Mouse (Mus musculus) MEL (cell line): ENCODE measurements at regions not wholly inside any gene's neighbourhood (a gene's known extent, or its start where the extent isn't known, plus 50 kb on each side); places are given as distances from the start of the nearest gene placed in this dataset.

Source experiments
- DNase-seq: peaks from one replicate; pipeline ENCODE4 v3.0.0; 2011; ENCODE audit warnings: low read depth, low spot score
- H3K27ac ChIP-seq: 2 replicates; pipeline ENCODE4 v1.5.1; 2012; ENCODE audit warnings: low read depth, mild to moderate bottlenecking, control low read depth, low read length, moderate library complexity; ENCODE audit not compliant: control insufficient read depth
- H3K27me3 ChIP-seq, 2 experiments: fragments of 150-350 bp in 1 of 2; sonication (generic) in 1 of 2; 2 replicates each; pipeline ENCODE4 v1.6.1; 2012; ENCODE audit warnings: low read length in 2 of 2, mild to moderate bottlenecking in 2 of 2, improper control_type of control experiment in 1 of 2, moderate library complexity in 1 of 2; ENCODE audit not compliant: insufficient read depth in 2 of 2, control insufficient read depth in 1 of 2
- H3K36me3 ChIP-seq, 2 experiments: 2 replicates each; pipeline ENCODE4 v1.6.1; 2012 to 2014; ENCODE audit warnings: low read length in 2 of 2, improper control_type of control experiment in 1 of 2, inconsistent platforms in 1 of 2, mild to moderate bottlenecking in 1 of 2; ENCODE audit not compliant: insufficient read depth in 2 of 2, control insufficient read depth in 1 of 2
- H3K4me1 ChIP-seq, 2 experiments: fragments of 150-350 bp in 1 of 2; sonication (generic) in 1 of 2; 2 replicates each; pipeline ENCODE4 v1.6.1; 2012; ENCODE audit warnings: low read length in 2 of 2, improper control_type of control experiment in 1 of 2, mild to moderate bottlenecking in 1 of 2; ENCODE audit not compliant: insufficient read depth in 2 of 2, control insufficient read depth in 1 of 2
- H3K4me3 ChIP-seq, 2 experiments: fragments of 150-350 bp in 1 of 2; sonication (generic) in 1 of 2; 2 replicates each; pipeline ENCODE4 v1.5.1; 2012; ENCODE audit warnings: low read depth in 2 of 2, low read length in 2 of 2, mild to moderate bottlenecking in 2 of 2, moderate library complexity in 2 of 2, control low read depth in 1 of 2, improper control_type of control experiment in 1 of 2; ENCODE audit not compliant: control insufficient read depth in 1 of 2, insufficient read depth in 1 of 2
- H3K79me2 ChIP-seq: 2 replicates; pipeline ENCODE4 v1.6.1; 2012; ENCODE audit warnings: mild to moderate bottlenecking, low read length, moderate library complexity; ENCODE audit not compliant: control insufficient read depth, poor library complexity, insufficient read depth
- H3K9ac ChIP-seq: 2 replicates; pipeline ENCODE4 v1.6.1; 2012; ENCODE audit warnings: low read depth, mild to moderate bottlenecking, control low read depth, low read length, moderate library complexity; ENCODE audit not compliant: control insufficient read depth, poor library complexity, severe bottlenecking
- H3K9me3 ChIP-seq: fragments of 150-350 bp; sonication (generic); replicated peaks from 2 replicates; pipeline ENCODE4 v1.6.1; 2012; ENCODE audit warnings: mild to moderate bottlenecking, low read length, improper control_type of control experiment, moderate library complexity; ENCODE audit not compliant: insufficient read depth
- BHLHE40 ChIP-seq: IDR thresholded peaks from 2 replicates; pipeline ENCODE4 v1.6.1; 2012; ENCODE audit warnings: low read depth, mild to moderate bottlenecking, inconsistent platforms, low read length, improper control_type of control experiment, borderline replicate concordance
- E2F4 ChIP-seq: IDR thresholded peaks from 2 replicates; pipeline ENCODE4 v1.6.1; 2011; ENCODE audit warnings: low read depth, low read length, improper control_type of control experiment, borderline replicate concordance
- ELF1 ChIP-seq: IDR thresholded peaks from 2 replicates; pipeline ENCODE4 v1.6.1; 2014; ENCODE audit warnings: low read depth, mild to moderate bottlenecking, inconsistent platforms, low read length, improper control_type of control experiment, moderate library complexity
- GATA1 ChIP-seq: IDR thresholded peaks from 2 replicates; pipeline ENCODE4 v1.6.1; 2011; ENCODE audit warnings: low read depth, low read length, improper control_type of control experiment
- HCFC1 ChIP-seq: IDR thresholded peaks from 2 replicates; pipeline ENCODE4 v1.6.1; 2012; ENCODE audit warnings: low read depth, mild to moderate bottlenecking, inconsistent platforms, low read length, improper control_type of control experiment, moderate library complexity
- JUND ChIP-seq: IDR thresholded peaks from 2 replicates; pipeline ENCODE4 v1.6.1; 2011; ENCODE audit warnings: low read depth, mild to moderate bottlenecking, improper control_type of control experiment, low read length
- KAT2A ChIP-seq: conservative IDR thresholded peaks from 2 replicates; pipeline ENCODE4 v1.6.1; 2012; ENCODE audit warnings: low read depth, low read length, improper control_type of control experiment, inconsistent platforms
- MAFK ChIP-seq: IDR thresholded peaks from 2 replicates; pipeline ENCODE4 v1.6.1; 2011; ENCODE audit warnings: low read depth, mild to moderate bottlenecking, low read length, improper control_type of control experiment, borderline replicate concordance
- MAZ ChIP-seq: IDR thresholded peaks from 2 replicates; pipeline ENCODE4 v1.6.1; 2012; ENCODE audit warnings: low read depth, mild to moderate bottlenecking, inconsistent platforms, low read length, improper control_type of control experiment
- MXI1 ChIP-seq: IDR thresholded peaks from 2 replicates; pipeline ENCODE4 v1.6.1; 2011; ENCODE audit warnings: mild to moderate bottlenecking, low read depth, low read length, improper control_type of control experiment
- MYC ChIP-seq: IDR thresholded peaks from 2 replicates; pipeline ENCODE4 v1.6.1; 2011; ENCODE audit warnings: low read depth, mild to moderate bottlenecking, low read length, improper control_type of control experiment, moderate library complexity
- NELFE ChIP-seq: IDR thresholded peaks from 2 replicates; pipeline ENCODE4 v1.6.1; 2011; ENCODE audit warnings: low read depth, low read length, improper control_type of control experiment
- NRF1 ChIP-seq: IDR thresholded peaks from 2 replicates; pipeline ENCODE4 v1.6.1; 2014; ENCODE audit warnings: low read depth, mild to moderate bottlenecking, inconsistent platforms, low read length, improper control_type of control experiment, moderate library complexity; ENCODE audit not compliant: poor library complexity, insufficient read depth, severe bottlenecking
- POLR2A ChIP-seq, 2 experiments: IDR thresholded peaks; 2 replicates each; pipeline ENCODE4 v1.6.1; 2011 to 2012; ENCODE audit warnings: low read length in 2 of 2, mild to moderate bottlenecking in 2 of 2, control low read depth in 1 of 2, improper control_type of control experiment in 1 of 2, low read depth in 1 of 2, moderate library complexity in 1 of 2; ENCODE audit not compliant: control insufficient read depth in 1 of 2, insufficient read depth in 1 of 2, poor library complexity in 1 of 2
- POLR2AphosphoS2 ChIP-seq: IDR thresholded peaks from 2 replicates; pipeline ENCODE4 v1.6.1; 2011; ENCODE audit warnings: low read length, improper control_type of control experiment
- POLR2AphosphoS5 ChIP-seq: IDR thresholded peaks from 2 replicates; pipeline ENCODE4 v1.6.1; 2012; ENCODE audit warnings: low read depth, borderline replicate concordance, mild to moderate bottlenecking, inconsistent platforms, low read length, moderate library complexity, mixed read lengths
- RAD21 ChIP-seq: IDR thresholded peaks from 2 replicates; pipeline ENCODE4 v1.6.1; 2011; ENCODE audit warnings: mild to moderate bottlenecking, low read depth, low read length, improper control_type of control experiment
- RCOR1 ChIP-seq: IDR thresholded peaks from 2 replicates; pipeline ENCODE4 v1.6.1; 2012; ENCODE audit warnings: low read depth, mild to moderate bottlenecking, inconsistent platforms, low read length, improper control_type of control experiment
- SIN3A ChIP-seq: IDR thresholded peaks from 2 replicates; pipeline ENCODE4 v1.6.1; 2012; ENCODE audit warnings: low read length, improper control_type of control experiment, inconsistent platforms
- TBP ChIP-seq: IDR thresholded peaks from 2 replicates; pipeline ENCODE4 v1.8.0; 2011; ENCODE audit warnings: low read depth, low read length, improper control_type of control experiment
- USF1 ChIP-seq: IDR thresholded peaks from 2 replicates; pipeline ENCODE4 v1.6.1; 2014; ENCODE audit warnings: low read depth, mild to moderate bottlenecking, inconsistent platforms, low read length, improper control_type of control experiment, moderate library complexity
- ZKSCAN1 ChIP-seq: IDR thresholded peaks from 2 replicates; pipeline ENCODE4 v1.6.1; 2012; ENCODE audit warnings: low read depth, mild to moderate bottlenecking, inconsistent platforms, low read length, improper control_type of control experiment, moderate library complexity

- no peaks in the 10 kb centered on the region for H3K27me3 ChIP-seq
- no peaks in the 10 kb centered on the region for H3K9me3 ChIP-seq
- H3K4me3 ChIP-seq = no peak overlapping the region
- no peaks in the 10 kb centered on the region for H3K79me2 ChIP-seq
- no peaks in the 10 kb centered on the region for H3K4me1 ChIP-seq
- no peak overlapping the region for H3K9ac ChIP-seq
- H3K36me3 ChIP-seq = no peaks in the 10 kb centered on the region
- no peak for TF ChIP-seq ZKSCAN1
- TF ChIP-seq MAFK = no peak
- TF ChIP-seq MXI1 = no peak
- no peak for TF ChIP-seq RCOR1
- no peak for TF ChIP-seq MYC
- TF ChIP-seq TBP = no peak
- no peak for TF ChIP-seq E2F4
- no peak for TF ChIP-seq SIN3A
- no peak for TF ChIP-seq RAD21
- H3K27ac ChIP-seq = no peak overlapping the region
- no peak for DNase-seq
These were observed 2099.2 kb downstream of the 4930444P10Rik start for GRCm38 (mm10) chr1:13993825-13994509.

- no peak for DNase-seq
- H3K79me2 ChIP-seq = no peaks in the 10 kb centered on the region
- no peak overlapping the region for H3K27ac ChIP-seq
- H3K36me3 ChIP-seq = no peaks in the 10 kb centered on the region
- H3K9me3 ChIP-seq = no peaks in the 10 kb centered on the region
- H3K4me3 ChIP-seq = no peak overlapping the region
- no peak overlapping the region for H3K9ac ChIP-seq
- no peaks in the 10 kb centered on the region for H3K27me3 ChIP-seq
- TF ChIP-seq JUND (no peak), RAD21 (no peak), NRF1 (no peak), KAT2A (no peak), ELF1 (no peak), BHLHE40 (no peak), POLR2A (IDR thresholded peaks at IDR 0.05; ENCODE audit: control insufficient read depth in 1 of 2, insufficient read depth in 1 of 2, low read depth in 1 of 2, low read length in 2 of 2, poor library complexity in 1 of 2) (no peak), USF1 (no peak), POLR2AphosphoS2 (no peak), E2F4 (no peak), GATA1 (no peak), MYC (no peak), RCOR1 (no peak), ZKSCAN1 (no peak), NELFE (no peak), MAZ (no peak), POLR2AphosphoS5 (no peak), HCFC1 (no peak)
- no peaks in the 10 kb centered on the region for H3K4me1 ChIP-seq
These were observed 2100.1 kb downstream of the 4930444P10Rik start for GRCm38 (mm10) chr1:13992978-13993377.
